Mouse (Mus musculus) neural tube, embryonic 11.5 days (tissue): Measurements from ENCODE around the gene Islr. TPM values are rescaled to one million over a fixed set of nuclear protein-coding genes. Genes with fewer than 3 reads are reported as not detected.

Source experiments
- ATAC-seq: fragments of 200-750 bp; cut with Nextera tagmentation; 2 replicates; pipeline ENCODE4 v1.8.0; 2017; ENCODE audit warnings: moderate number of reproducible peaks, mild to moderate bottlenecking, moderate TSS enrichment, moderate library complexity; ENCODE audit not compliant: insufficient read depth, low FRiP score, low TSS enrichment
- DNase-seq: peaks from one replicate; pipeline ENCODE4 v3.0.0-alpha.2; 2015; ENCODE audit warnings: low spot score
- H3K27ac ChIP-seq: fragments of 300-500 bp; sonication (generic); 2 replicates; pipeline ENCODE4 v1.5.1; 2014; ENCODE audit warnings: low read depth, mild to moderate bottlenecking, low read length
- H3K27me3 ChIP-seq: fragments of 300-500 bp; sonication (generic); 2 replicates; pipeline ENCODE4 v1.6.1; 2014; ENCODE audit warnings: mild to moderate bottlenecking, low read length, mixed read lengths; ENCODE audit not compliant: control insufficient read depth, insufficient read depth
- H3K36me3 ChIP-seq: fragments of 300-500 bp; sonication (generic); 2 replicates; pipeline ENCODE4 v1.6.1; 2014; ENCODE audit warnings: mild to moderate bottlenecking, low read length, moderate library complexity, mixed read lengths; ENCODE audit not compliant: control insufficient read depth, insufficient read depth
- H3K4me1 ChIP-seq: fragments of 300-500 bp; sonication (generic); 2 replicates; pipeline ENCODE4 v1.6.1; 2014; ENCODE audit warnings: low read length, mixed read lengths; ENCODE audit not compliant: control insufficient read depth, insufficient read depth
- H3K4me2 ChIP-seq: fragments of 300-500 bp; sonication (generic); 2 replicates; pipeline ENCODE4 v1.6.1; 2014; ENCODE audit warnings: low read depth, mild to moderate bottlenecking, moderate library complexity
- H3K4me3 ChIP-seq: fragments of 300-500 bp; sonication (generic); 2 replicates; pipeline ENCODE4 v1.5.1; 2014; ENCODE audit warnings: low read depth, low read length
- H3K9ac ChIP-seq: fragments of 300-500 bp; sonication (generic); 2 replicates; pipeline ENCODE4 v1.6.1; 2014; ENCODE audit warnings: mild to moderate bottlenecking, low read length
- H3K9me3 ChIP-seq: fragments of 300-500 bp; sonication (generic); 2 replicates; pipeline ENCODE4 v1.6.1; 2016; ENCODE audit warnings: low read length; ENCODE audit not compliant: control insufficient read depth
- WGBS: fragments of 180-500 bp; shearing (Covaris S2); extraction: QIAGEN DNeasy Blood & Tissue Kit; methylation state at CpG from one replicate; pipeline ENCODE4 v1.1.7; 2014; 5-methylcytosine and 5-hydroxymethylcytosine counted together
- polyA plus RNA-seq: library from polyadenylated mRNA; unstranded; fragments of >200 nt; fragmentation: Nextera tagmentation; extraction: Ambion mirVana; gene quantifications from 2 replicates; pipeline ENCODE4 v1.2.1, GENCODE M21; 2014

The Islr gene
- polyA plus RNA-seq, 1 experiment from 2014 or later, result 31.2 TPM

- 5% methylated on average over 11 of the region's 11 CpGs for WGBS
- Histone ChIP-seq H3K36me3 (no peaks in the 10 kb centered on the region), H3K27ac (peak overlapping the region; percentile 39; the same call in 1 of the 2 replicates), H3K4me3 (peak overlapping the region; percentile 27), H3K9me3 (no peaks in the 10 kb centered on the region), H3K27me3 (peaks cover 86% of the 10 kb centered on the region), H3K4me2 (peak overlapping the region; percentile 44), H3K4me1 (peaks cover 32% of the 10 kb centered on the region), H3K9ac (peak overlapping the region; percentile 41)
- DNase-seq (no peak), ATAC-seq (no peak)
Observed at GRCm38 (mm10) chr9:58200270-58201090, 3.6 kb downstream of the Islr start.

- DNase-seq (peak; percentile 51), ATAC-seq (no peak)
- Histone ChIP-seq H3K9ac (peak overlapping the region; percentile 35), H3K36me3 (no peaks in the 10 kb centered on the region), H3K4me3 (peak overlapping the region; percentile 29), H3K27ac (0 out of 2 replicates have a peak overlapping the region, but pooled peaks have one; percentile 39), H3K4me2 (peak overlapping the region; percentile 44), H3K27me3 (peaks cover 91% of the 10 kb centered on the region), H3K4me1 (peaks cover 32% of the 10 kb centered on the region), H3K9me3 (no peaks in the 10 kb centered on the region)
- WGBS, result under 1% methylated on average over 41 of the region's 41 CpGs
Observed at GRCm38 (mm10) chr9:58199381-58200269, 4.5 kb downstream of the Islr start.

GRCm38 (mm10) chr9:58198801-58199371, 5.2 kb downstream of the Islr start:
- 0 out of 2 replicates have a peak overlapping the region, but pooled peaks have one; percentile 39 for H3K27ac ChIP-seq
- H3K9me3 ChIP-seq, result no peaks in the 10 kb centered on the region
- ATAC-seq (no peak), DNase-seq (peak; percentile 20)
- H3K4me3 ChIP-seq, result peak overlapping the region; percentile 29
- H3K9ac ChIP-seq, result peak overlapping the region; percentile 35
- H3K4me1 ChIP-seq, result peaks cover 32% of the 10 kb centered on the region
- H3K4me2 ChIP-seq, result peak overlapping the region; percentile 44
- H3K27me3 ChIP-seq, result peaks cover 93% of the 10 kb centered on the region
- under 1% methylated on average over 38 of the region's 38 CpGs for WGBS
- H3K36me3 ChIP-seq, result no peaks in the 10 kb centered on the region

- under 1% methylated on average over 58 of the region's 58 CpGs for WGBS
- Histone ChIP-seq H3K4me2 (peak overlapping the region; percentile 44), H3K4me1 (peaks cover 32% of the 10 kb centered on the region), H3K9me3 (no peaks in the 10 kb centered on the region), H3K36me3 (no peaks in the 10 kb centered on the region), H3K4me3 (peak overlapping the region; percentile 29), H3K27me3 (peaks cover 85% of the 10 kb centered on the region), H3K9ac (peak overlapping the region; percentile 35; the same call in 1 of the 2 replicates), H3K27ac (0 out of 2 replicates have a peak overlapping the region, but pooled peaks have one; percentile 3)
- DNase-seq, result peak; percentile 68
- no peak for ATAC-seq
Observed at GRCm38 (mm10) chr9:58197781-58198701, 6.1 kb downstream of the Islr start.

- peak; percentile 36 for DNase-seq
- H3K27ac ChIP-seq, result no peak overlapping the region
Observed at GRCm38 (mm10) chr9:58196610-58197567, 7.2 kb downstream of the Islr start.

GRCm38 (mm10) chr9:58196141-58196540, 8.0 kb downstream of the Islr start:
- peak overlapping the region; percentile 30 for H3K4me2 ChIP-seq
- no peaks in the 10 kb centered on the region for H3K9me3 ChIP-seq
- H3K9ac ChIP-seq, result peak overlapping the region; percentile 14; the same call in 1 of the 2 replicates
- no peak for DNase-seq
- peak overlapping the region; percentile 16 for H3K4me3 ChIP-seq
- 3% methylated on average over 14 of the region's 14 CpGs for WGBS
- H3K27me3 ChIP-seq, result peaks cover 66% of the 10 kb centered on the region
- no peaks in the 10 kb centered on the region for H3K36me3 ChIP-seq
- H3K27ac ChIP-seq, result no peak overlapping the region
- H3K4me1 ChIP-seq, result peaks cover 20% of the 10 kb centered on the region
- no peak for ATAC-seq

More at GRCm38 (mm10) chr9:58196610-58197567, 7.2 kb downstream of the Islr start:
- WGBS, result 1% methylated on average over 46 of the region's 46 CpGs
- Histone ChIP-seq H3K4me1 (peaks cover 26% of the 10 kb centered on the region), H3K9ac (peak overlapping the region; percentile 50), H3K4me3 (peak overlapping the region; percentile 29), H3K4me2 (peak overlapping the region; percentile 44), H3K36me3 (no peaks in the 10 kb centered on the region), H3K9me3 (no peaks in the 10 kb centered on the region), H3K27me3 (peaks cover 74% of the 10 kb centered on the region)
- ATAC-seq, result no peak

GRCm38 (mm10) chr9:58195671-58196070, 8.4 kb downstream of the Islr start:
- no peaks in the 10 kb centered on the region for H3K36me3 ChIP-seq
- no peak for DNase-seq
- 10% methylated on average over 1 of the region's 1 CpGs for WGBS
- H3K4me2 ChIP-seq, result no peak overlapping the region
- peaks cover 20% of the 10 kb centered on the region for H3K4me1 ChIP-seq
- ATAC-seq, result no peak
- 0 out of 2 replicates have a peak overlapping the region, but pooled peaks have one; percentile 16 for H3K4me3 ChIP-seq
- H3K9me3 ChIP-seq, result no peaks in the 10 kb centered on the region
- peaks cover 61% of the 10 kb centered on the region for H3K27me3 ChIP-seq
- H3K9ac ChIP-seq, result 0 out of 2 replicates have a peak overlapping the region, but pooled peaks have one; percentile 14
- no peak overlapping the region for H3K27ac ChIP-seq
